Mouse (Mus musculus): ENCODE data around the gene Trim15. TPM values are rescaled to one million over a fixed set of nuclear protein-coding genes. Genes with fewer than 3 reads are reported as not detected.

Gene Trim15
- 0.16 TPM in 1 of 2 replicates, not detected in the other for total RNA-seq (2012; rRNA removed)

GRCm38 (mm10) chr17:36866719-36867527 is at the start of gene Trim15:
TSS of gene Trim15 (minus strand) at chr17:36867210.
- no peaks in the 10 kb centered on the region for H3K36me3 ChIP-seq (ENCODE audit: control insufficient read depth, insufficient read depth, low read length, poor library complexity, severe bottlenecking)
- no peaks in the 10 kb centered on the region for H3K9me3 ChIP-seq (ENCODE audit: control insufficient read depth, insufficient read depth, low read depth, low read length)
- peak within 1 kb of the TSS; percentile 8; the same call in 1 of the 2 replicates for H3K9ac ChIP-seq (ENCODE audit: insufficient read depth, low read depth, low read length, poor library complexity, severe bottlenecking)
- no peak within 1 kb of the TSS for H3K27ac ChIP-seq (ENCODE audit: insufficient read depth, low read depth, low read length, poor library complexity, severe bottlenecking)
- peak within 1 kb of the TSS; percentile 16 to 48; a peak in 2 of 4 replicates for H3K4me3 ChIP-seq (ENCODE audit: insufficient read depth in 1 of 2, low read depth in 1 of 2, low read length in 2 of 2, poor library complexity in 1 of 2, severe bottlenecking in 1 of 2)
- peaks cover 0 to 12% of the 10 kb centered on the region in 2 experiments; a peak in 1 of 4 replicates for H3K4me1 ChIP-seq (ENCODE audit: control insufficient read depth in 2 of 2, insufficient read depth in 2 of 2, low read length in 2 of 2, poor library complexity in 1 of 2)
- DNase-seq (ENCODE audit: low read depth, low spot score), result no peak
- in situ Hi-C loops (cut with MboI; ENCODE audit: low sequenced_read_pairs in 2 of 2, unreplicated experiment in 2 of 2), result no loop called here
- TF ChIP-seq ZC3H11A (IDR thresholded peaks at IDR 0.05; ENCODE audit: borderline replicate concordance, low read depth, low read length) (no peak), MAFK (IDR thresholded peaks at IDR 0.05; ENCODE audit: insufficient read depth, low read depth, low read length) (no peak), ZNF384 (IDR thresholded peaks at IDR 0.05; ENCODE audit: low read depth, low read length) (no peak), HCFC1 (IDR thresholded peaks at IDR 0.05; ENCODE audit: borderline replicate concordance, insufficient read depth, low read length) (no peak), CHD2 (IDR thresholded peaks at IDR 0.05; ENCODE audit: low read depth, low read length) (no peak)

GRCm38 (mm10) chr17:36915076-36915475 is 48.1 kb upstream of the Trim15 start:
- Histone ChIP-seq H3K9me3 (ENCODE audit: control insufficient read depth, insufficient read depth, low read depth, low read length) (no peaks in the 10 kb centered on the region), H3K4me3 (ENCODE audit: insufficient read depth in 1 of 2, low read depth in 1 of 2, low read length in 2 of 2, poor library complexity in 1 of 2, severe bottlenecking in 1 of 2) (no peak overlapping the region), H3K4me1 (ENCODE audit: control insufficient read depth in 2 of 2, insufficient read depth in 2 of 2, low read length in 2 of 2, poor library complexity in 1 of 2) (peaks cover 0 to 2% of the 10 kb centered on the region in 2 experiments; a peak in 2 of 4 replicates), H3K27ac (ENCODE audit: insufficient read depth, low read depth, low read length, poor library complexity, severe bottlenecking) (no peak overlapping the region), H3K36me3 (ENCODE audit: control insufficient read depth, insufficient read depth, low read length, poor library complexity, severe bottlenecking) (no peaks in the 10 kb centered on the region), H3K9ac (ENCODE audit: insufficient read depth, low read depth, low read length, poor library complexity, severe bottlenecking) (no peak overlapping the region)
- in situ Hi-C loops (cut with MboI; ENCODE audit: low sequenced_read_pairs in 2 of 2, unreplicated experiment in 2 of 2), result no loop called here
- no peak for TF ChIP-seq ZNF384 (IDR thresholded peaks at IDR 0.05; ENCODE audit: low read depth, low read length)
- TF ChIP-seq HCFC1 (IDR thresholded peaks at IDR 0.05; ENCODE audit: borderline replicate concordance, insufficient read depth, low read length), result no peak
- TF ChIP-seq MAFK (IDR thresholded peaks at IDR 0.05; ENCODE audit: insufficient read depth, low read depth, low read length), result no peak
- no peak for TF ChIP-seq ZC3H11A (IDR thresholded peaks at IDR 0.05; ENCODE audit: borderline replicate concordance, low read depth, low read length)
- TF ChIP-seq CHD2 (IDR thresholded peaks at IDR 0.05; ENCODE audit: low read depth, low read length), result no peak
- DNase-seq (ENCODE audit: low read depth, low spot score), result peak; percentile 62

- in situ Hi-C loops (cut with MboI; ENCODE audit: low sequenced_read_pairs in 2 of 2, unreplicated experiment in 2 of 2), result no loop called here
- H3K36me3 ChIP-seq (ENCODE audit: control insufficient read depth, insufficient read depth, low read length, poor library complexity, severe bottlenecking), result no peaks in the 10 kb centered on the region
- no peak overlapping the region for H3K4me3 ChIP-seq (ENCODE audit: insufficient read depth in 1 of 2, low read depth in 1 of 2, low read length in 2 of 2, poor library complexity in 1 of 2, severe bottlenecking in 1 of 2)
- TF ChIP-seq CHD2 (IDR thresholded peaks at IDR 0.05; ENCODE audit: low read depth, low read length) (no peak), ZC3H11A (IDR thresholded peaks at IDR 0.05; ENCODE audit: borderline replicate concordance, low read depth, low read length) (no peak), HCFC1 (IDR thresholded peaks at IDR 0.05; ENCODE audit: borderline replicate concordance, insufficient read depth, low read length) (no peak), MAFK (IDR thresholded peaks at IDR 0.05; ENCODE audit: insufficient read depth, low read depth, low read length) (no peak), ZNF384 (IDR thresholded peaks at IDR 0.05; ENCODE audit: low read depth, low read length) (no peak)
- DNase-seq (ENCODE audit: low read depth, low spot score), result peak; percentile 74
- H3K9me3 ChIP-seq (ENCODE audit: control insufficient read depth, insufficient read depth, low read depth, low read length), result no peaks in the 10 kb centered on the region
- peaks cover 0 to 6% of the 10 kb centered on the region in 2 experiments; a peak in 2 of 4 replicates for H3K4me1 ChIP-seq (ENCODE audit: control insufficient read depth in 2 of 2, insufficient read depth in 2 of 2, low read length in 2 of 2, poor library complexity in 1 of 2)
- no peak overlapping the region for H3K27ac ChIP-seq (ENCODE audit: insufficient read depth, low read depth, low read length, poor library complexity, severe bottlenecking)
- H3K9ac ChIP-seq (ENCODE audit: insufficient read depth, low read depth, low read length, poor library complexity, severe bottlenecking), result no peak overlapping the region
Measured at GRCm38 (mm10) chr17:36914108-36914507, 47.1 kb upstream of the Trim15 start.

GRCm38 (mm10) chr17:36912031-36912430 is 45.0 kb upstream of the Trim15 start:
- H3K9ac ChIP-seq (ENCODE audit: insufficient read depth, low read depth, low read length, poor library complexity, severe bottlenecking), result no peak overlapping the region
- in situ Hi-C loops (cut with MboI; ENCODE audit: low sequenced_read_pairs in 2 of 2, unreplicated experiment in 2 of 2), result no loop called here
- no peak overlapping the region for H3K4me3 ChIP-seq (ENCODE audit: insufficient read depth in 1 of 2, low read depth in 1 of 2, low read length in 2 of 2, poor library complexity in 1 of 2, severe bottlenecking in 1 of 2)
- H3K27ac ChIP-seq (ENCODE audit: insufficient read depth, low read depth, low read length, poor library complexity, severe bottlenecking), result no peak overlapping the region
- H3K36me3 ChIP-seq (ENCODE audit: control insufficient read depth, insufficient read depth, low read length, poor library complexity, severe bottlenecking), result no peaks in the 10 kb centered on the region
- no peaks in the 10 kb centered on the region for H3K9me3 ChIP-seq (ENCODE audit: control insufficient read depth, insufficient read depth, low read depth, low read length)
- H3K4me1 ChIP-seq (ENCODE audit: control insufficient read depth in 2 of 2, insufficient read depth in 2 of 2, low read length in 2 of 2, poor library complexity in 1 of 2), result peaks cover 0 to 6% of the 10 kb centered on the region in 2 experiments; a peak in 2 of 4 replicates
- TF ChIP-seq ZNF384 (IDR thresholded peaks at IDR 0.05; ENCODE audit: low read depth, low read length) (no peak), HCFC1 (IDR thresholded peaks at IDR 0.05; ENCODE audit: borderline replicate concordance, insufficient read depth, low read length) (no peak), ZC3H11A (IDR thresholded peaks at IDR 0.05; ENCODE audit: borderline replicate concordance, low read depth, low read length) (no peak), MAFK (IDR thresholded peaks at IDR 0.05; ENCODE audit: insufficient read depth, low read depth, low read length) (no peak), CHD2 (IDR thresholded peaks at IDR 0.05; ENCODE audit: low read depth, low read length) (no peak)
- DNase-seq (ENCODE audit: low read depth, low spot score), result no peak
